Mouse (Mus musculus) limb, embryonic 14.5 days (tissue): Measurements from ENCODE around the gene 1700019N19Rik. TPM values are rescaled to one million over a fixed set of nuclear protein-coding genes. Genes with fewer than 3 reads are reported as not detected.

Source experiments
- ATAC-seq: fragments of 200-750 bp; cut with Nextera tagmentation; 2 replicates; pipeline ENCODE4 v1.8.0; 2017; ENCODE audit warnings: low read depth, moderate number of reproducible peaks, moderate TSS enrichment; ENCODE audit not compliant: low FRiP score
- DNase-seq: peaks from one replicate; pipeline ENCODE4 v3.0.0-alpha.2; 2015; ENCODE audit warnings: low spot score
- H3K27ac ChIP-seq: fragments of 300-500 bp; sonication (generic); replicated peaks from 2 replicates; pipeline ENCODE4 v1.5.1; 2014; ENCODE audit warnings: low read depth, mild to moderate bottlenecking, low read length, moderate library complexity, mixed read lengths
- H3K27me3 ChIP-seq: fragments of 300-500 bp; sonication (generic); 2 replicates; pipeline ENCODE4 v1.6.1; 2014; ENCODE audit warnings: low read length, mixed read lengths; ENCODE audit not compliant: control insufficient read depth, insufficient read depth
- H3K36me3 ChIP-seq: fragments of 300-500 bp; sonication (generic); 2 replicates; pipeline ENCODE4 v1.6.1; 2014; ENCODE audit warnings: mild to moderate bottlenecking, low read length, moderate library complexity, mixed read lengths; ENCODE audit not compliant: control insufficient read depth, insufficient read depth
- H3K4me1 ChIP-seq: fragments of 300-500 bp; sonication (generic); 2 replicates; pipeline ENCODE4 v1.6.1; 2014; ENCODE audit warnings: antibody characterized with exemption, low read length, mixed read lengths; ENCODE audit not compliant: control insufficient read depth, insufficient read depth
- H3K4me2 ChIP-seq: fragments of 300-500 bp; sonication (generic); replicated peaks from 2 replicates; pipeline ENCODE4 v1.6.1; 2014; ENCODE audit warnings: low read depth, mild to moderate bottlenecking, low read length, moderate library complexity; ENCODE audit not compliant: severe bottlenecking
- H3K4me3 ChIP-seq: fragments of 300-500 bp; sonication (generic); replicated peaks from 2 replicates; pipeline ENCODE4 v1.5.1; 2014; ENCODE audit warnings: low read length
- H3K9ac ChIP-seq: fragments of 300-500 bp; sonication (generic); 2 replicates; pipeline ENCODE4 v1.6.1; 2014; ENCODE audit warnings: mild to moderate bottlenecking, low read depth, low read length, moderate library complexity; ENCODE audit not compliant: severe bottlenecking
- H3K9me3 ChIP-seq: fragments of 300-500 bp; sonication (generic); 2 replicates; pipeline ENCODE4 v1.6.1; 2016; ENCODE audit warnings: low read length; ENCODE audit not compliant: control insufficient read depth
- POLR2A ChIP-seq: fragments of 200-500 bp; IDR thresholded peaks from 2 replicates; pipeline ENCODE4 v1.8.0; 2012; ENCODE audit warnings: inconsistent platforms, mild to moderate bottlenecking, moderate library complexity, borderline replicate concordance; ENCODE audit not compliant: insufficient read depth, insufficient read length; ENCODE audit errors: extremely low read depth
- WGBS: fragments of 180-500 bp; shearing (Covaris S2); extraction: QIAGEN DNeasy Blood & Tissue Kit; methylation state at CpG from one replicate; pipeline ENCODE4 v1.1.7; 2014; 5-methylcytosine and 5-hydroxymethylcytosine counted together
- polyA plus RNA-seq, 2 experiments: library from polyadenylated mRNA; depleted of rRNA in 1 of 2; stranded (reverse) in 1 of 2; unstranded in 1 of 2; fragments of >200 nt; fragmentation: Nextera tagmentation in 1 of 2; extraction: Ambion mirVana in 1 of 2; gene quantifications; 2 replicates each; pipeline versions ENCODE4 v1.2.1 to v1.2.3; 2012 to 2014

Gene 1700019N19Rik
- polyA plus RNA-seq (2012; rRNA removed) (not detected in 2 replicates), polyA plus RNA-seq (2014; fragmentation: Nextera tagmentation; extraction: Ambion mirVana) (not detected in 2 replicates)

DNA sequence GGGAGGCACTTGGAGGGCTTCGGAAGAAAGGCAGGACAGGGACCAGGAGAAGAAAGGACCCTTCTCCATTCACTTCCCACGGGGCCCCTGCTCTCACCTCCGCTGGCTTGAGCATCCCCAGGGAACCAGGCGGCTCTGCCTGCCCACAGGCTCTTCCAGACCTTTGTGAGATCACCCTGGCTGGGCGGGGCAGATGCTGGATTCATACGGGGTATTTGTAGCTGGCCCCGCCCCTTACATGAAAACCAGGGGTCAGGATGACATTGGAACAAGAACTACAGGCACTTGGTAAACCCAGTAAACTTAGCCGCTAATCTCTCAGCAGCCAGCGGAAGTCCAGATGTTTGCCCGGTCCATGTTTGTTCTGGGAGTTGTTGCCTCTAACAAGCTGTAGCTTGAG is at the start of gene 1700019N19Rik:
Gene 1700019N19Rik (minus strand): TSS at position 178 of the 400 bp plus-strand sequence.
- H3K9ac ChIP-seq = no peak within 1 kb of the TSS
- DNase-seq (no peak), ATAC-seq (no peak)
- H3K27me3 ChIP-seq = no peaks in the 10 kb centered on the region
- H3K4me1 ChIP-seq = no peaks in the 10 kb centered on the region
- H3K27ac ChIP-seq = no peak within 1 kb of the TSS
- no peak within 1 kb of the TSS for H3K4me3 ChIP-seq
- H3K9me3 ChIP-seq = no peaks in the 10 kb centered on the region
- H3K4me2 ChIP-seq = no peak within 1 kb of the TSS
- 42% methylated on average over 10 of the region's 10 CpGs for WGBS
- no peaks in the 10 kb centered on the region for H3K36me3 ChIP-seq
- TF ChIP-seq POLR2A = no peak

DNA sequence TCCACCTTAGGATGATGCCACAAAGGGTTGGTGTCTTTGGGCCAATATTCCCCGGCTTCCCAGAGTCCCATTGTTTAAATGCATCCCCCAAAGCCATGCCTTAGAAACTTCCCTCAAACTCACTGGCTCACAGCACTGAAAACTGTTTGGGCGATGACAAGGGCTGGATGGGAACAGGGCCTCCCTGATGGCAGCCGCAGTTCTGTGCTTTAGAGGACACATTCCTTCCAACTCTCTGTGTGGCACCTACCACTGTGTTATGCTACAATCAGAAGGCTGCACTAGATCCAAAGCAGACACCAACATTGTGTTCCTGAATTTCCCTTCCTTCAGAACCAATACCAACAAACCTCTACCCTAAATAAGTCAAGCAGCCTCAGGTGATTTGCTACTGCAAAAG is 49.3 kb upstream of the 1700019N19Rik start:
- no peak for DNase-seq
- Histone ChIP-seq H3K36me3 (no peaks in the 10 kb centered on the region), H3K9me3 (no peaks in the 10 kb centered on the region), H3K27ac (no peak overlapping the region), H3K9ac (no peak overlapping the region), H3K4me1 (no peaks in the 10 kb centered on the region), H3K27me3 (no peaks in the 10 kb centered on the region), H3K4me2 (no peak overlapping the region), H3K4me3 (no peak overlapping the region)
- no peak for ATAC-seq
- 89% methylated on average over 3 of the region's 3 CpGs for WGBS
- no peak for TF ChIP-seq POLR2A

DNA sequence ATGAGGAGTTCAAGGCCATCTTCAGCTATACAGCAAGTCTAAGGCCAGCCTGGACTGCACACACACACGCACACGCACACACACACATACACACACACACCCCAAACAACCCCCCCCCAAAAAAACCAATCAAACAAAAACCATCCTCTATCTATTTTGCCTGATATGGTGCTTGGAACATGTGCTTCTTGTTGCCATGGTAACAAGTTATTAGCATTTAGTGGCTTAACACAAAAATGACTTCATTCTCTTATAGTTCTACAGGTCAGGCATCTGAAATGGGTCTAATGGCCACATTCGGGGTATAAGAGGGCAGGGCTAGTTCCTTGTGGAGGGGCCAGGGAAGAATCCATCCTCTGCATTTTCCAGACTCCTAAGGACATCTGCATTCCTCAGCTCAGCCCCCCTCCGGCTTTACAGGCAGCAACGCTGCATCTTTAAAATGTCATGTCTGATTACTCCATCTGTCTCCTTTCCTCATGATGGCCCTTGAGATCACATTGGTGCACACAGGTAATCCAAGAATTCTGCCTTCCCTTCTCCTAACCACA is 46.5 kb upstream of the 1700019N19Rik start:
- Histone ChIP-seq H3K27ac (no peak overlapping the region), H3K27me3 (no peaks in the 10 kb centered on the region), H3K4me2 (no peak overlapping the region), H3K4me1 (no peaks in the 10 kb centered on the region), H3K9ac (no peak overlapping the region), H3K4me3 (no peak overlapping the region), H3K36me3 (no peaks in the 10 kb centered on the region), H3K9me3 (no peaks in the 10 kb centered on the region)
- no peak for ATAC-seq
- 77% methylated on average over 5 of the region's 5 CpGs for WGBS
- DNase-seq = no peak
- TF ChIP-seq POLR2A = no peak

DNA sequence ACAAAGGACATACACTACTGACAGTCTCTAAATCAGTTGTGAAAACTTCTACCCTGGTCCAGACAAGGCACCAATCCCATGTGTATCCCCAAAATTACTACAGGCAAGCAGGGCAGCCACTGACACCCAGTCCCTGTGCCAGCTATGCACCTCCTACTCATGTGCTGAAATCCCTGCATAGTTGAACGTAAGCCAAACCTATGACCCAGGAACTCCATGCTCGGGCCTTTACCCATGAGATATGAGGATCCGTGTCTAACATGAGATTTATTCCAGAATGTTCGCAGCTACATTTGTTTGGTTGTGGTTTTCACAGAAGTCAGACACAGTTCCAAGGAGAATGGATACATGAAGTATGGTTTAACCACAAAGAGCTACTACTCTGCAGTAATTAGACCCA is 45.5 kb upstream of the 1700019N19Rik start:
- ATAC-seq = no peak
- WGBS = 72% methylated on average over 4 of the region's 4 CpGs

DNA sequence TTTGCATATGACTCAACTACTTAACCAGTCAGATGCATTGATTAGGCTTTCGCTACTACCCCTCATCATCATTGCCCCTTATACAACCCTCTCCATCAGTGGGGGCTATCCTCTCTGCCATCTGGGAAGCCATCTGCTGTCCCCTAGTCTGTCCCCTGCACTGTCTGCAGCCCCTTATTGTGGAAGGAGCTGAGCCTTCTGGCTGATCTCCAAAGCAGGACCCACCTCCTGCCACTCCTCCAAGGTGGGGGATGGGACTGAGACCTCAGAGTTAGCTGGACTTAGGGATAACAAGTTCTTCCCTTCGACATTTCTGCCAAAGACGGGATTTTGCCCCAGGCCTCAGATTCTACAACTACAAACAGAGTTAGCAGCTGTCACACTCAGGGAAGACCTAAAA is 45.1 kb upstream of the 1700019N19Rik start:
- H3K4me3 ChIP-seq = no peak overlapping the region
- 66% methylated on average over 3 of the region's 3 CpGs for WGBS
- no peak for DNase-seq
- H3K27ac ChIP-seq = no peak overlapping the region
- no peaks in the 10 kb centered on the region for H3K27me3 ChIP-seq
- H3K9ac ChIP-seq = no peak overlapping the region
- H3K4me2 ChIP-seq = no peak overlapping the region
- no peaks in the 10 kb centered on the region for H3K36me3 ChIP-seq
- H3K4me1 ChIP-seq = no peaks in the 10 kb centered on the region
- no peaks in the 10 kb centered on the region for H3K9me3 ChIP-seq
- ATAC-seq = no peak
- no peak for TF ChIP-seq POLR2A

More for the DNA sequence above, 45.5 kb upstream of the 1700019N19Rik start:
- H3K4me3 ChIP-seq = no peak overlapping the region
- no peaks in the 10 kb centered on the region for H3K27me3 ChIP-seq
- H3K27ac ChIP-seq = no peak overlapping the region
- no peak for DNase-seq
- H3K9ac ChIP-seq = no peak overlapping the region
- no peaks in the 10 kb centered on the region for H3K9me3 ChIP-seq
- no peak overlapping the region for H3K4me2 ChIP-seq
- H3K4me1 ChIP-seq = no peaks in the 10 kb centered on the region
- no peak for TF ChIP-seq POLR2A
- H3K36me3 ChIP-seq = no peaks in the 10 kb centered on the region

DNA sequence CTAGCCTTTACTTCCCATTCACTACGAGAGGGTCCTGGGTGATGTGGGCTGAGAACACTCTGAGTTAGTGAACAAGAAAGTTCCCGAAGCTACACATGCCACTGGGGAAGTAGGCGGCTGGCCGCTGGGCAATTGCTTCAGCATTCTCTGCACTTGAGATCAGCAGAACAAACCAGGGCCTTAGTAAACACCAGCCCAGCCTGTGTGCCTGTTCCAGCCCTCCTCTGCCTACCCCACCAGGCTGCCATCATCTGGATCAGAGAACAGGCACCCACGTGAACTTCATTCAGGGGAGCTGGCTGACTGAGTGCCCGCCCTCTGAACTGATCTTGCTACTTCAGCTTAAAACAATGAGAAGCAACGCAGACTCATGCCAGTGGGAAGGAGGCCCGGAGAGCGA is 44.4 kb upstream of the 1700019N19Rik start:
- 70% methylated on average over 9 of the region's 9 CpGs for WGBS
- no peak for DNase-seq

More for the DNA sequence above, 44.4 kb upstream of the 1700019N19Rik start:
- ATAC-seq = no peak
- Histone ChIP-seq H3K36me3 (no peaks in the 10 kb centered on the region), H3K9ac (no peak overlapping the region), H3K27ac (no peak overlapping the region), H3K27me3 (no peaks in the 10 kb centered on the region), H3K4me1 (no peaks in the 10 kb centered on the region), H3K9me3 (no peaks in the 10 kb centered on the region), H3K4me2 (no peak overlapping the region), H3K4me3 (no peak overlapping the region)
- TF ChIP-seq POLR2A = no peak
